Mouse (Mus musculus) myocyte (in vitro differentiated cells): Measurements from ENCODE around the gene Vmn2r6. TPM values are rescaled to one million over a fixed set of nuclear protein-coding genes. Genes with fewer than 3 reads are reported as not detected.
"Not testable (repeated sequence)": the region's sequence is repeated elsewhere in the genome, so short reads cannot be mapped to it uniquely, and the experiment has no call there.

Experiments
- H3K27me3 ChIP-seq: one replicate; pipeline ENCODE4 v1.6.1; 2011; ENCODE audit not compliant: control insufficient read depth, insufficient read depth, insufficient read length
- H3K36me3 ChIP-seq: one replicate; pipeline ENCODE4 v1.6.1; 2011; ENCODE audit not compliant: control insufficient read depth, insufficient read depth
- H3K4me2 ChIP-seq: one replicate; pipeline ENCODE4 v1.6.1; 2011; ENCODE audit warnings: low read depth, control low read depth
- H3K4me3 ChIP-seq: one replicate; pipeline ENCODE4 v1.5.1; 2011; ENCODE audit warnings: mild to moderate bottlenecking, control low read depth, moderate library complexity
- H3K79me2 ChIP-seq: one replicate; pipeline ENCODE4 v1.6.1; 2011; ENCODE audit not compliant: control insufficient read depth, insufficient read depth
- H3ac ChIP-seq: one replicate; pipeline ENCODE4 v1.6.1; 2011; ENCODE audit not compliant: control insufficient read depth, insufficient read length
- CEBPB ChIP-seq: IDR thresholded peaks from 2 replicates; pipeline ENCODE4 v1.6.1; 2011; ENCODE audit warnings: mild to moderate bottlenecking, moderate library complexity; ENCODE audit not compliant: poor library complexity, insufficient read depth, severe bottlenecking
- E2F4 ChIP-seq: IDR thresholded peaks from one replicate; pipeline ENCODE4 v1.6.1; 2011; ENCODE audit warnings: mild to moderate bottlenecking, control low read depth, moderate library complexity; ENCODE audit not compliant: insufficient read depth
- MAX ChIP-seq: IDR thresholded peaks from one replicate; pipeline ENCODE4 v1.6.1; 2011; ENCODE audit warnings: low read depth, mild to moderate bottlenecking, control low read depth
- MYOD1 ChIP-seq, 3 experiments: IDR thresholded peaks; one replicate each; pipeline ENCODE4 v1.6.1; 2011; ENCODE audit warnings: control low read depth in 2 of 3, low read depth in 2 of 3, mild to moderate bottlenecking in 2 of 3, moderate library complexity in 1 of 3; ENCODE audit not compliant: insufficient read length in 2 of 3, control insufficient read depth in 1 of 3
- MYOG ChIP-seq, 3 experiments: IDR thresholded peaks; one replicate each; pipeline ENCODE4 v1.6.1; 2011; ENCODE audit warnings: control low read depth in 2 of 3, low read depth in 2 of 3, mild to moderate bottlenecking in 2 of 3; ENCODE audit not compliant: insufficient read length in 2 of 3, control insufficient read depth in 1 of 3, insufficient read depth in 1 of 3
- POLR2A ChIP-seq: IDR thresholded peaks from one replicate; pipeline ENCODE4 v1.6.1; 2011; ENCODE audit warnings: low read depth, mild to moderate bottlenecking, control low read depth, moderate library complexity; ENCODE audit not compliant: insufficient read length
- POLR2AphosphoS2 ChIP-seq: IDR thresholded peaks from one replicate; pipeline ENCODE4 v1.6.1; 2011; ENCODE audit warnings: low read depth, control low read depth; ENCODE audit not compliant: insufficient read length
- REST ChIP-seq: IDR thresholded peaks from one replicate; pipeline ENCODE4 v1.6.1; 2011; ENCODE audit warnings: mild to moderate bottlenecking, control low read depth, moderate library complexity; ENCODE audit not compliant: insufficient read depth, insufficient read length
- SRF ChIP-seq: IDR thresholded peaks from one replicate; pipeline ENCODE4 v1.6.1; 2011; ENCODE audit warnings: low read depth; ENCODE audit not compliant: control insufficient read depth, insufficient read length
- TCF12 ChIP-seq: IDR thresholded peaks from one replicate; pipeline ENCODE4 v1.6.1; 2011; ENCODE audit warnings: mild to moderate bottlenecking, control low read depth; ENCODE audit not compliant: poor library complexity, insufficient read depth, severe bottlenecking
- TCF3 ChIP-seq: IDR thresholded peaks from one replicate; pipeline ENCODE4 v1.6.1; 2011; ENCODE audit warnings: low read depth, control low read depth; ENCODE audit not compliant: insufficient read length
- USF1 ChIP-seq: IDR thresholded peaks from one replicate; pipeline ENCODE4 v1.6.1; 2011; ENCODE audit warnings: low read depth, mild to moderate bottlenecking, control low read depth, moderate library complexity
- polyA plus RNA-seq: library from polyadenylated mRNA; unstranded; fragments of >200 nt; fragmentation: generic; extraction: Trizol; gene quantifications from one replicate; pipeline ENCODE4 v1.2.1, GENCODE M21; 2012; ENCODE audit warnings: missing spikeins

Vmn2r6 gene
- polyA plus RNA-seq, result not detected

GRCm38 (mm10) chr3:64565730-64566129 lies at the start of gene Vmn2r6:
Gene Vmn2r6, minus strand, starts transcription at chr3:64565830.
- not testable (repeated sequence) for H3K4me2 ChIP-seq, H3K79me2 ChIP-seq, H3K36me3 ChIP-seq, H3ac ChIP-seq, H3K4me3 ChIP-seq, H3K27me3 ChIP-seq

- Histone ChIP-seq H3K27me3 (no peaks in the 10 kb centered on the region), H3ac (no peak overlapping the region)
- no peak for TF ChIP-seq TCF12
- no peak for TF ChIP-seq TCF3
- no peak for TF ChIP-seq POLR2AphosphoS2
- no peak for TF ChIP-seq MYOD1 (IDR thresholded peaks at IDR 0.05; ENCODE audit: control insufficient read depth in 1 of 3, insufficient read length in 2 of 3, low read depth in 2 of 3)
- no peak for TF ChIP-seq POLR2A
- TF ChIP-seq E2F4, result no peak
- TF ChIP-seq CEBPB, result no peak
- TF ChIP-seq MAX, result no peak
- no peak for TF ChIP-seq MYOG (IDR thresholded peaks at IDR 0.05; ENCODE audit: control insufficient read depth in 1 of 3, insufficient read depth in 1 of 3, insufficient read length in 2 of 3, low read depth in 2 of 3)
- TF ChIP-seq REST, result no peak
- TF ChIP-seq SRF, result no peak
- no peak for TF ChIP-seq USF1
Measured at GRCm38 (mm10) chr3:64587618-64588017, 22.0 kb upstream of the Vmn2r6 start.

GRCm38 (mm10) chr3:64568793-64569192 lies 3.2 kb upstream of the Vmn2r6 start:
- H3K27me3 ChIP-seq, H3K79me2 ChIP-seq, H3K4me2 ChIP-seq, H3K36me3 ChIP-seq, H3K4me3 ChIP-seq, H3ac ChIP-seq: not testable (repeated sequence)

More at GRCm38 (mm10) chr3:64587618-64588017, 22.0 kb upstream of the Vmn2r6 start:
- H3K36me3 ChIP-seq, result no peaks in the 10 kb centered on the region
- no peaks in the 10 kb centered on the region for H3K79me2 ChIP-seq
- H3K4me2 ChIP-seq, result no peak overlapping the region
- no peak overlapping the region for H3K4me3 ChIP-seq

GRCm38 (mm10) chr3:64523585-64523984 lies 42.0 kb downstream of the Vmn2r6 start:
- not testable (repeated sequence) for H3ac ChIP-seq, H3K4me2 ChIP-seq, H3K27me3 ChIP-seq, H3K4me3 ChIP-seq, H3K79me2 ChIP-seq, H3K36me3 ChIP-seq

- not testable (repeated sequence) for H3K4me2 ChIP-seq, H3K36me3 ChIP-seq
Measured at GRCm38 (mm10) chr3:64509742-64510141, 55.9 kb downstream of the Vmn2r6 start, which contains the start of gene Vmn2r5. Gene Vmn2r5, minus strand, starts transcription at chr3:64509842.

More at GRCm38 (mm10) chr3:64509742-64510141, 55.9 kb downstream of the Vmn2r6 start, which contains the start of gene Vmn2r5:
- H3K4me3 ChIP-seq, H3ac ChIP-seq, H3K79me2 ChIP-seq, H3K27me3 ChIP-seq: not testable (repeated sequence)

Other genes starting within 250 kb of the Vmn2r6 start
- not detected for gene Vmn2r4, start 150.5 kb downstream of the Vmn2r6 start, polyA plus RNA-seq
- not detected for gene Vmn2r5, start 56.0 kb downstream of the Vmn2r6 start, polyA plus RNA-seq